Mouse (Mus musculus) myocyte (in vitro differentiated cells): ENCODE measurements around the gene Ap5z1. TPM values are rescaled to one million over a fixed set of nuclear protein-coding genes. Genes with fewer than 3 reads are reported as not detected.

Experiments used
- H3K27me3 ChIP-seq: one replicate; pipeline ENCODE4 v1.6.1; 2011; ENCODE audit not compliant: control insufficient read depth, insufficient read depth, insufficient read length
- H3K36me3 ChIP-seq: one replicate; pipeline ENCODE4 v1.6.1; 2011; ENCODE audit not compliant: control insufficient read depth, insufficient read depth
- H3K4me2 ChIP-seq: one replicate; pipeline ENCODE4 v1.6.1; 2011; ENCODE audit warnings: low read depth, control low read depth
- H3K4me3 ChIP-seq: one replicate; pipeline ENCODE4 v1.5.1; 2011; ENCODE audit warnings: mild to moderate bottlenecking, control low read depth, moderate library complexity
- H3K79me2 ChIP-seq: one replicate; pipeline ENCODE4 v1.6.1; 2011; ENCODE audit not compliant: control insufficient read depth, insufficient read depth
- H3ac ChIP-seq: one replicate; pipeline ENCODE4 v1.6.1; 2011; ENCODE audit not compliant: control insufficient read depth, insufficient read length
- CEBPB ChIP-seq: IDR thresholded peaks from 2 replicates; pipeline ENCODE4 v1.6.1; 2011; ENCODE audit warnings: mild to moderate bottlenecking, moderate library complexity; ENCODE audit not compliant: poor library complexity, insufficient read depth, severe bottlenecking
- E2F4 ChIP-seq: IDR thresholded peaks from one replicate; pipeline ENCODE4 v1.6.1; 2011; ENCODE audit warnings: mild to moderate bottlenecking, control low read depth, moderate library complexity; ENCODE audit not compliant: insufficient read depth
- MAX ChIP-seq: IDR thresholded peaks from one replicate; pipeline ENCODE4 v1.6.1; 2011; ENCODE audit warnings: low read depth, mild to moderate bottlenecking, control low read depth
- MYOD1 ChIP-seq, 3 experiments: IDR thresholded peaks; one replicate each; pipeline ENCODE4 v1.6.1; 2011; ENCODE audit warnings: control low read depth in 2 of 3, low read depth in 2 of 3, mild to moderate bottlenecking in 2 of 3, moderate library complexity in 1 of 3; ENCODE audit not compliant: insufficient read length in 2 of 3, control insufficient read depth in 1 of 3
- MYOG ChIP-seq, 3 experiments: IDR thresholded peaks; one replicate each; pipeline ENCODE4 v1.6.1; 2011; ENCODE audit warnings: control low read depth in 2 of 3, low read depth in 2 of 3, mild to moderate bottlenecking in 2 of 3; ENCODE audit not compliant: insufficient read length in 2 of 3, control insufficient read depth in 1 of 3, insufficient read depth in 1 of 3
- POLR2A ChIP-seq: IDR thresholded peaks from one replicate; pipeline ENCODE4 v1.6.1; 2011; ENCODE audit warnings: low read depth, mild to moderate bottlenecking, control low read depth, moderate library complexity; ENCODE audit not compliant: insufficient read length
- POLR2AphosphoS2 ChIP-seq: IDR thresholded peaks from one replicate; pipeline ENCODE4 v1.6.1; 2011; ENCODE audit warnings: low read depth, control low read depth; ENCODE audit not compliant: insufficient read length
- REST ChIP-seq: IDR thresholded peaks from one replicate; pipeline ENCODE4 v1.6.1; 2011; ENCODE audit warnings: mild to moderate bottlenecking, control low read depth, moderate library complexity; ENCODE audit not compliant: insufficient read depth, insufficient read length
- SRF ChIP-seq: IDR thresholded peaks from one replicate; pipeline ENCODE4 v1.6.1; 2011; ENCODE audit warnings: low read depth; ENCODE audit not compliant: control insufficient read depth, insufficient read length
- TCF12 ChIP-seq: IDR thresholded peaks from one replicate; pipeline ENCODE4 v1.6.1; 2011; ENCODE audit warnings: mild to moderate bottlenecking, control low read depth; ENCODE audit not compliant: poor library complexity, insufficient read depth, severe bottlenecking
- TCF3 ChIP-seq: IDR thresholded peaks from one replicate; pipeline ENCODE4 v1.6.1; 2011; ENCODE audit warnings: low read depth, control low read depth; ENCODE audit not compliant: insufficient read length
- USF1 ChIP-seq: IDR thresholded peaks from one replicate; pipeline ENCODE4 v1.6.1; 2011; ENCODE audit warnings: low read depth, mild to moderate bottlenecking, control low read depth, moderate library complexity
- polyA plus RNA-seq: library from polyadenylated mRNA; unstranded; fragments of >200 nt; fragmentation: generic; extraction: Trizol; gene quantifications from one replicate; pipeline ENCODE4 v1.2.1, GENCODE M21; 2012; ENCODE audit warnings: missing spikeins

The Ap5z1 gene
- polyA plus RNA-seq, 1 experiment: 9.8 TPM

GRCm38 (mm10) chr5:142418419-142418818 lies 45.3 kb upstream of the Ap5z1 start:
- no peak overlapping the region for H3K4me3 ChIP-seq
- no peaks in the 10 kb centered on the region for H3K27me3 ChIP-seq
- peaks cover 31% of the 10 kb centered on the region for H3K79me2 ChIP-seq
- TF ChIP-seq MYOD1 (IDR thresholded peaks at IDR 0.05; ENCODE audit: control insufficient read depth in 1 of 3, insufficient read length in 2 of 3, low read depth in 2 of 3) (no peak), POLR2AphosphoS2 (no peak), REST (no peak), TCF12 (no peak), CEBPB (no peak), MAX (no peak), POLR2A (no peak), USF1 (no peak), SRF (no peak), MYOG (IDR thresholded peaks at IDR 0.05; ENCODE audit: control insufficient read depth in 1 of 3, insufficient read depth in 1 of 3, insufficient read length in 2 of 3, low read depth in 2 of 3) (no peak), E2F4 (no peak)
- no peak overlapping the region for H3K4me2 ChIP-seq
- H3K36me3 ChIP-seq: no peaks in the 10 kb centered on the region
- no peak overlapping the region for H3ac ChIP-seq

- no peaks in the 10 kb centered on the region for H3K27me3 ChIP-seq
- H3K79me2 ChIP-seq: peaks cover 23% of the 10 kb centered on the region
- no peak overlapping the region for H3ac ChIP-seq
- no peak overlapping the region for H3K4me3 ChIP-seq
- H3K36me3 ChIP-seq: no peaks in the 10 kb centered on the region
- TF ChIP-seq MYOG (IDR thresholded peaks at IDR 0.05; ENCODE audit: control insufficient read depth in 1 of 3, insufficient read depth in 1 of 3, insufficient read length in 2 of 3, low read depth in 2 of 3): no peak
- TF ChIP-seq CEBPB: no peak
- TF ChIP-seq POLR2AphosphoS2: no peak
- TF ChIP-seq E2F4: no peak
- TF ChIP-seq USF1: no peak
- TF ChIP-seq MYOD1 (IDR thresholded peaks at IDR 0.05; ENCODE audit: control insufficient read depth in 1 of 3, insufficient read length in 2 of 3, low read depth in 2 of 3): no peak
- TF ChIP-seq REST: no peak
- TF ChIP-seq MAX: no peak
- no peak for TF ChIP-seq TCF12
- no peak overlapping the region for H3K4me2 ChIP-seq
Measured at GRCm38 (mm10) chr5:142420317-142420716, 43.4 kb upstream of the Ap5z1 start.

DNA sequence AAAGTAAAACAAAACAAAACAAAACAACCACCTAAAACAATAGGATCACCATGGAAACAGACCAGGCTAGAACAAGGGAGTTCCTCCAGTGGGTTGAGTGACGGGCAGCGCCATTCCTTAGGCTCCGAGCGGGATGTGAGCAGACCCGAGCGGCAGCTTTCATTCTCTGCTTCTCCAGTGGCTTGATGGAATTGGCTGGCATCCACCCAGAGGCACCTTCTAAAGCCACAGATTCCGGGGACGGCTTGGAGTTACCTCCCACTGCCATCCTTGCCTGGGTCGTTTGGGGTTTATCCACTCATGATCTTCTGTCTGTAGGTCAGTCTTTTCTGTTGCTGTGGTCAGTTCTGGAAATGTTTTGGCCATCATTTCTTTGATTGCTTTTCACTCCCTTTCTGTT lies 42.8 kb upstream of the Ap5z1 start:
- Histone ChIP-seq H3K4me3 (no peak overlapping the region), H3K36me3 (no peaks in the 10 kb centered on the region), H3K4me2 (no peak overlapping the region), H3K79me2 (peaks cover 23% of the 10 kb centered on the region), H3K27me3 (no peaks in the 10 kb centered on the region), H3ac (no peak overlapping the region)
- TF ChIP-seq CEBPB (no peak), POLR2A (no peak), REST (no peak), MYOG (IDR thresholded peaks at IDR 0.05; ENCODE audit: control insufficient read depth in 1 of 3, insufficient read depth in 1 of 3, insufficient read length in 2 of 3, low read depth in 2 of 3) (no peak), TCF3 (no peak), SRF (no peak), POLR2AphosphoS2 (no peak), MAX (no peak), USF1 (no peak), MYOD1 (IDR thresholded peaks at IDR 0.05; ENCODE audit: control insufficient read depth in 1 of 3, insufficient read length in 2 of 3, low read depth in 2 of 3) (no peak), E2F4 (no peak), TCF12 (no peak)

DNA sequence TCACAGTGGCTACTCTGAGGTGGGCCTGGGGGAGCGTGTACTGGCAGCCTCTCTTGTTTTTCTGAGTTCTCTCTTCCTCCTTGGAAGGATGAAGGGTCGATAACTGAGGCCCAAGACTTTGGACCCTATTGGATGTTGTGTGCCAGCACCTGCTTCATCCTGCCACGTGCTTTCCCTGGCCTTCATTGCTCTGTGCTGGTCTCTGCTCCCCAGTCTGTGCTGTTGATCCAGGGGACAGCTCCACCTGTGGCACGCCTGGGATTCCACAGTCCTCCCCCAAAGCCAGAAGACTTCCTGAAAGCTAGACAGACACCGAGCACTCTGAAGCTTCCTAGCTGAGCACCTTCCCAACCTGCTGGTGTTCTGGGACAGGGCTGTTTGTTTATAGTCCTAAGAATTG lies 41.9 kb upstream of the Ap5z1 start:
- TF ChIP-seq MAX: no peak
- TF ChIP-seq MYOG (IDR thresholded peaks at IDR 0.05; ENCODE audit: control insufficient read depth in 1 of 3, insufficient read depth in 1 of 3, insufficient read length in 2 of 3, low read depth in 2 of 3): no peak
- no peak for TF ChIP-seq CEBPB
- Histone ChIP-seq H3K4me2 (no peak overlapping the region), H3K36me3 (no peaks in the 10 kb centered on the region), H3ac (no peak overlapping the region), H3K27me3 (no peaks in the 10 kb centered on the region), H3K4me3 (no peak overlapping the region), H3K79me2 (peaks cover 18% of the 10 kb centered on the region)

DNA sequence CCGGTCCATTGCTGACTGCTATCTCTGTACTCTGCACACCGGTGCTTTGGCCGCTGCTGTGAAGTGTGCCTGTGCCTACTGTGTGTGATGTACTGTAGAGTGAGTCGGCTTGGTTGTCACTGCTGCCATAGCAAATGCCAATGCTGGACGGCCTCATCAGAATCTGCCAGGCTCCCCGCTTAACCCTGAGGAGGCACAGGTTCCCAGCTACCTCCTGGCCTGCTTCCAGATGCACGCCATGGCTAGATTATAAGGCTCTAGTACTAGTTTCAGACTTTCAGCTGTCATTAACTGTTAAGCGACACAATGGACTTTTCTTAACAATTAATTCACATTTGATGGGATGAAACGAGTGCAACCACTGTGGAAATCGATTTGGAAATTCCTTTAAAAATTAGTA lies 40.6 kb upstream of the Ap5z1 start:
- peaks cover 13% of the 10 kb centered on the region for H3K79me2 ChIP-seq
- no peaks in the 10 kb centered on the region for H3K27me3 ChIP-seq
- H3K4me3 ChIP-seq: no peak overlapping the region
- TF ChIP-seq POLR2A (no peak), REST (no peak), CEBPB (no peak), MAX (no peak), MYOG (IDR thresholded peaks at IDR 0.05; ENCODE audit: control insufficient read depth in 1 of 3, insufficient read depth in 1 of 3, insufficient read length in 2 of 3, low read depth in 2 of 3) (no peak)
- H3K4me2 ChIP-seq: no peak overlapping the region
- no peaks in the 10 kb centered on the region for H3K36me3 ChIP-seq
- no peak overlapping the region for H3ac ChIP-seq
